Comparison of ENCODE assay signal across 23 mouse cellular contexts in genomic region chr6:17887765-17888164, GRCm38 (mm10).
DNase-seq lines count a peak whose midpoint lies in the region; ATAC-seq lines count a peak whose summit lies in the region.
"Had no signal": no experiment of that assay in that cellular context is flagged by ENCODE, and none has a peak within 500 bp of the region (broad histone marks: within the 10 kb centered on the region; RNA-seq: fewer than 3 reads in every experiment).

No protein-coding gene starts in this region.

- WGBS in lung, embryonic 16.5 days, result 56% methylated on average over 6 of the region's 6 CpGs

- no peaks in the 10 kb centered on the region for H3K9me3 ChIP-seq in lung, embryonic 16.5 days (ENCODE audit: control insufficient read depth, low read length)
- H3K9me3 ChIP-seq: forebrain, embryonic 10.5 days; forebrain, embryonic 13.5 days; heart, embryonic 10.5 days; heart, embryonic 13.5 days had no signal

- H3K9ac ChIP-seq in lung, embryonic 16.5 days (ENCODE audit: low read length), result no peak overlapping the region
- H3K9ac ChIP-seq: forebrain, embryonic 13.5 days; heart, embryonic 13.5 days; hindbrain, embryonic 14.5 days had no signal

- H3K27me3 ChIP-seq in lung, embryonic 16.5 days (ENCODE audit: control insufficient read depth, insufficient read depth, low read depth, low read length), result no peaks in the 10 kb centered on the region
- H3K27me3 ChIP-seq: forebrain, embryonic 13.5 days; heart, embryonic 13.5 days had no signal

- peak; percentile 82 for ATAC-seq in lung, embryonic 16.5 days (ENCODE audit: low read depth)
- ATAC-seq in megakaryocyte-erythroid progenitor cell, adult 5-6 weeks (replicated peaks; ENCODE audit: low FRiP score, low TSS enrichment, poor library complexity, severe bottlenecking), result no peak
- ATAC-seq: CD4-positive, CD25-positive, alpha-beta regulatory T cell, adult 4 months; forebrain, embryonic 13.5 days; forebrain, embryonic 16.5 days had no signal

- peaks cover 3% of the 10 kb centered on the region; the same call in 1 of the 2 replicates for H3K36me3 ChIP-seq in lung, embryonic 16.5 days (ENCODE audit: control insufficient read depth, insufficient read depth, low read length)

- no peak for DNase-seq in lung, postnatal 25 days (ENCODE audit: low spot score)
- peak; percentile 91 for DNase-seq in Muller cell, postnatal 12 days (ENCODE audit: inconsistent ontology term)
- peak; percentile 21 to 68 for DNase-seq in lung, postnatal 4 days
- no peak for DNase-seq in spleen, adult 18-20 months
- DNase-seq: adrenal gland, postnatal 10 days; adrenal gland, postnatal 36 days; cerebellum, adult 18-20 months; cerebellum, adult 9-10 months; cerebellum, postnatal 14 days; gastrocnemius, postnatal 10 days; gastrocnemius, postnatal 36 days; heart, adult 2 months; heart, postnatal 14 days; heart, postnatal 4 days had no signal

- H3K4me2 ChIP-seq in lung, embryonic 16.5 days (ENCODE audit: low read depth, low read length), result no peak overlapping the region
- H3K4me2 ChIP-seq: forebrain, embryonic 13.5 days; heart, embryonic 13.5 days; hindbrain, embryonic 14.5 days had no signal

- no peak overlapping the region for H3K4me3 ChIP-seq in lung, embryonic 16.5 days (ENCODE audit: low read length)
- H3K4me3 ChIP-seq: forebrain, embryonic 10.5 days; forebrain, embryonic 13.5 days; heart, adult 2 months; heart, embryonic 10.5 days; heart, embryonic 13.5 days had no signal

- H3K27ac ChIP-seq in lung, embryonic 16.5 days (ENCODE audit: low read length), result peak overlapping the region; percentile 66; the same call in 1 of the 2 replicates
- H3K27ac ChIP-seq: forebrain, embryonic 10.5 days; forebrain, embryonic 13.5 days; heart, adult 2 months; heart, embryonic 10.5 days; heart, embryonic 13.5 days; hindbrain, embryonic 14.5 days had no signal

- H3K4me1 ChIP-seq in lung, embryonic 16.5 days (replicated peaks; ENCODE audit: control insufficient read depth, insufficient read depth, low read length), result no peaks in the 10 kb centered on the region; the same call in 1 of the 2 replicates
- H3K4me1 ChIP-seq: forebrain, embryonic 10.5 days; forebrain, embryonic 13.5 days had no signal

Comparison
In these comparisons a context has a peak if more than half of its experiments do, and no peak if none do; other contexts are left out.
1. DNase-seq: peak in Muller cell, postnatal 12 days (single experiment) and lung, postnatal 4 days (2 of 2); none in lung, postnatal 25 days (single experiment) and spleen, adult 18-20 months (0 of 2).